Mouse (Mus musculus) limb, embryonic 10.5 days (tissue): ENCODE measurements at regions not wholly inside any gene's neighbourhood (a gene's known extent, or its start where the extent isn't known, plus 50 kb on each side); places are given as distances from the start of the nearest gene placed in this dataset.
"Not testable (repeated sequence)": the region's sequence is repeated elsewhere in the genome, so short reads cannot be mapped to it uniquely, and the experiment has no call there.

Experiments used
- DNase-seq: peaks from one replicate; pipeline ENCODE4 v3.0.0-alpha.2; 2017; ENCODE audit warnings: low spot score
- H3K27ac ChIP-seq: fragments of 300-500 bp; sonication (generic); 2 replicates; pipeline ENCODE4 v1.5.1; 2016; ENCODE audit warnings: mild to moderate bottlenecking
- H3K27me3 ChIP-seq: fragments of 300-500 bp; sonication (generic); 2 replicates; pipeline ENCODE4 v1.6.1; 2016; ENCODE audit warnings: low read depth, mild to moderate bottlenecking; ENCODE audit not compliant: poor library complexity, severe bottlenecking
- H3K36me3 ChIP-seq: fragments of 300-500 bp; sonication (generic); 2 replicates; pipeline ENCODE4 v1.6.1; 2016; ENCODE audit warnings: mild to moderate bottlenecking, moderate library complexity
- H3K4me1 ChIP-seq: fragments of 300-500 bp; sonication (generic); 2 replicates; pipeline ENCODE4 v1.6.1; 2016
- H3K4me3 ChIP-seq: fragments of 300-500 bp; sonication (generic); 2 replicates; pipeline ENCODE4 v1.5.1; 2016; ENCODE audit warnings: mild to moderate bottlenecking, moderate library complexity
- H3K9me3 ChIP-seq: fragments of 300-500 bp; sonication (generic); replicated peaks from 2 replicates; pipeline ENCODE4 v1.6.1; 2016; ENCODE audit warnings: mild to moderate bottlenecking
- WGBS: fragments of 180-500 bp; shearing (Covaris S2); methylation state at CpG from one replicate; pipeline ENCODE4 v1.1.7; 2016; 5-methylcytosine and 5-hydroxymethylcytosine counted together

DNA sequence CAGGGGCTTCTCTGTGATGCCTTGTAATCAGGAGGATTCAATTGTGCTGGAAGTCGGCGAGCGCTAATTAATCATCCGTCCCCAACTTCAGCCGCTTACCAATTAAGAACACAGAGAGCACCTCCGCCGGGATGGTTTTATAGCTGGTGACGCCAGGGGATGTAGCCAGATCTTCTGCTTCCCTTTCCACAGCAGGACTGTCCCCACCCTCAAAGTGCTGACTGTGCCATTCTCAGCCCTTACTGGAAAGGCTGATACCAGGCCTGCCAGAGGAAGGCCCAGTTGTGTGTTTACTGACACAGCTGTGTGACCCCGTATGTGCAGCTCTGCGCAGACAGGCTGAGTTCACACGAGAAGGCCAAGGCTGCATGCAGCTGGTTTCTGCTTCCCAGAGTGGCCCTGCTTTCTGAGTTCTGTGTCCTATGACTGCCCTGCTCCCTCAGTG, 59.9 kb upstream of the Bend4 start:
- no peak overlapping the region for H3K27ac ChIP-seq
- H3K4me1 ChIP-seq: peaks cover 9% of the 10 kb centered on the region
- 34% methylated on average over 11 of the region's 11 CpGs for WGBS
- H3K27me3 ChIP-seq: no peaks in the 10 kb centered on the region
- peak; percentile 35 for DNase-seq
- no peaks in the 10 kb centered on the region for H3K9me3 ChIP-seq
- no peak overlapping the region for H3K4me3 ChIP-seq
- no peaks in the 10 kb centered on the region for H3K36me3 ChIP-seq

DNA sequence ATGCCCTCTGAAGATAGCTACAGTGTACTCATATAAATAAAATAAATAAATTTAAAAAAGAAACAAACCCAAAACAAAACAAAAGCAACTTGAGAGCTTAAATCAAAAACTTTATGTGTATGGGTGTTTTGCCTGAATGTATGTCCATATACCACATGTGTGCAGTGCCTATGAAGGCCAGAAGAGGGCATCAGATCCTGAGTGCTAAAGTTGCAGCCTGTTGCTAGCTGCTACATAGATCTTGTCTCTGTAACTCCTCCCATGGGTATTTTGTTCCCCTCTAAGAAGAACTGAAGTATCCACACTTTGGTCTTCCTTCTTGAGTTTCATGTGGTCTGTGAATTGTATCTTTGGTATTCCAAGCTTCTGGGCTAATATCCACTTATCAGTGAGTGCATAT, 62.6 kb upstream of the Bend4 start:
- H3K27me3 ChIP-seq, H3K36me3 ChIP-seq, DNase-seq, H3K27ac ChIP-seq, H3K4me3 ChIP-seq, H3K9me3 ChIP-seq: not testable (repeated sequence)
- H3K4me1 ChIP-seq: peaks cover 11% of the 10 kb centered on the region

DNA sequence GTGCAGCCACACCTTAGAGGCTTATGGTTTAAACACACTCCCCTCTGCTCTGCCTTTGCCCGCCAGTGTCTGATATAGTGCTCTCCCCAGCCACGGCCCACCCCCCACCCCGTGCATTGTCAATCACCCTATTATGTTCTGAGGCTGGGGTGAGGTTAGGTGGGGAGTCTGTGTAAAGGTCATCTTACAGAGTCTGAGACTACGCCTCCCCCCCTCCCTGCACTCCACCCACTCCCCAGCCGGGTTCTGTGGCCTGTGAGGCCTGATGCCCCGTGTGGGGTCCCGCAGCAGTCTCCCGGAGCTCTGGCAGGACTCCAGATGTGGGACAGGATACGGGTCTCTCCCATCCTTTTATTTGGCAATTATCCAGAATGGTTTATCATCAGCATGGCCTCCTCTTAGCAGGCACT, 64.8 kb upstream of the Bend4 start:
- 54% methylated on average over 9 of the region's 9 CpGs for WGBS
- H3K9me3 ChIP-seq: no peaks in the 10 kb centered on the region
- no peak overlapping the region for H3K4me3 ChIP-seq
- H3K27ac ChIP-seq: no peak overlapping the region
- DNase-seq: no peak
- H3K36me3 ChIP-seq: no peaks in the 10 kb centered on the region
- no peaks in the 10 kb centered on the region for H3K27me3 ChIP-seq
- peaks cover 9% of the 10 kb centered on the region for H3K4me1 ChIP-seq

DNA sequence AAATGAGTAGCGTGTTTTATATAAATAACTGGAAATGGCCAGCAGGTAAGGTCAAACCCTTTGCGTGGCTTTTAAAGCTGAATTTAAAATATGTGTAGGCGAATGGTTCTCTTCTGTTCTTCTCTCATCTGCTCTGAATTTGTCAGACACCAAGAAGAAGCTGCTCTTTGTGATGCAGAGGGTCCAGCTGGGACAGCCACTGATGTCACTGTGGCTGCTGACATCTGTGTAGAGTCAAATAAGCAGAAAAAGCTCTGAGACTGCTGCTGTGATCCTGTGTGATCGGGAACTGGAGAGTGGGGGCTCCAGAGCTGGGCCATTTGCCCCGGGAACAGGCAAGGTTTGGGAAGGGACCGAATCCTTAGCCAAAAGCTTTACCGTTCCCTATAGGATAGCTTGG, 68.6 kb upstream of the Bend4 start:
- Histone ChIP-seq H3K27me3 (no peaks in the 10 kb centered on the region), H3K4me1 (peaks cover 5% of the 10 kb centered on the region), H3K27ac (no peak overlapping the region), H3K4me3 (no peak overlapping the region), H3K9me3 (no peaks in the 10 kb centered on the region), H3K36me3 (no peaks in the 10 kb centered on the region)
- DNase-seq: no peak
- 89% methylated on average over 7 of the region's 7 CpGs for WGBS

DNA sequence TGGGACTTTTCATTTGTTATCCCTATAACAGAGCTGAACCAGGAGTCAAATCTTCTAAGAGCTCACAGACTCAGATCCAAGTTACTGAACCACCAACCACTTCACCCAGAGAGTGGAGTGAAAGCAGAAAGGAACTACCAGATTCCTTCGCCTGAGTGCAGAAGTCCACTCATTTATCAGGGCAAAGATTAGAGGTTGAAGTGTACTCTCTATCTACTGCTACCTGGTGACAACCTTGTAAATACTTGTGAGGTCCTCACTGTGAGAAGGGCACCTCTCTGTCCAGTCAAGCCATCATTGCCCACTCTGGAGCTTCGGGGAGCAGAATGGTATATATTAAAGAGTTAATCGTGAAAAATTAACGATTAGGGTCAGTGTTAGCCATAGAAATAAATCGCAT, 87.4 kb upstream of the Shisa3 start:
- H3K9me3 ChIP-seq: no peaks in the 10 kb centered on the region
- H3K4me1 ChIP-seq: no peaks in the 10 kb centered on the region
- H3K4me3 ChIP-seq: no peak overlapping the region
- no peak for DNase-seq
- H3K27me3 ChIP-seq: no peaks in the 10 kb centered on the region
- WGBS: 96% methylated on average over 5 of the region's 5 CpGs
- no peak overlapping the region for H3K27ac ChIP-seq
- no peaks in the 10 kb centered on the region for H3K36me3 ChIP-seq

DNA sequence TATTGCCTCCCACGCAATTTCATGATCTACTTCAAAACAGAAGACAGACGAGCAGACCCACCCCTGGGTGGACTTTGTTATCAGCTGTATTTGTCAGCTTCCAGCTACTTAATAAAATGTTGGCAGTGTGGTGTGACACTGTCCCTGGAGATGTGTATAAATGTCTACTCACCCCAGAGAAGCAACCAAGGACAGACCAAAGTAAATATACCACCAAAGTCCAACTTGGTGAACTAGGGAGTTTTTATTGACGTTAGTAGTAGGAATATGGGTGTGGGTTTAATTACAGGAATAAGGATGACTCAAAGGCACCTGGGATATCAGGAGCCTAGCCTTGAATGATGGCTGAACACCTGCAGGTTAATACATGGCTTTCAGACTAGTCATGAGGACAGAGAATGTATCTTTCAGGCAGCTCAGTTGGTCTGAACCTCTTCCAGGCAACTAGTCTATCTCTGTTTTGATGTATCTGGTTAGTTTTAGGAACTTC, 86.2 kb upstream of the Shisa3 start:
- no peaks in the 10 kb centered on the region for H3K36me3 ChIP-seq
- H3K9me3 ChIP-seq: no peaks in the 10 kb centered on the region
- no peaks in the 10 kb centered on the region for H3K27me3 ChIP-seq
- H3K27ac ChIP-seq: no peak overlapping the region
- no peak for DNase-seq
- 80% methylated on average over 3 of the region's 3 CpGs for WGBS
- H3K4me1 ChIP-seq: no peaks in the 10 kb centered on the region
- H3K4me3 ChIP-seq: no peak overlapping the region

DNA sequence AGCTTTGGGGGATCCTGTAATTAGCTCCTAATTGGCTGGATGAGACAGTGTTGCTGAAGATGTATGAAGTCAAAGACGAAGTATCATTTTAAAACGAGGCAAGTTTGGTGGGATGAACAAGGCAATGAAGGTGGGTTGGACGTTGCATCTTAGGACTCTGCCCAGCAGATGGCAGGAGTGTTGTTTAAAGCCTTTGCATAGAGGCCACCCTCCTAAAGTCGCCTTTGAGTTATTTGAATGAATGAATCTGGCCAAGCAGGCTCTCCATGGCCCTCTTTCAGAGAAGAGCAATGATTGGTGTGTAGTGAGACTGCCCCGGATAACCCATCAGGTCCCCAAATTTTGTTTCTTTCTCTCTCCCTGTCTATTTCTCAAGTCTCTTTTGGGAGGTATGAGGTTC, 77.5 kb upstream of the Shisa3 start:
- peaks cover 15% of the 10 kb centered on the region for H3K4me1 ChIP-seq
- no peak overlapping the region for H3K4me3 ChIP-seq
- H3K36me3 ChIP-seq: no peaks in the 10 kb centered on the region
- H3K27me3 ChIP-seq: no peaks in the 10 kb centered on the region
- WGBS: 63% methylated on average over 5 of the region's 5 CpGs
- no peaks in the 10 kb centered on the region for H3K9me3 ChIP-seq
- no peak overlapping the region for H3K27ac ChIP-seq
- DNase-seq: no peak

DNA sequence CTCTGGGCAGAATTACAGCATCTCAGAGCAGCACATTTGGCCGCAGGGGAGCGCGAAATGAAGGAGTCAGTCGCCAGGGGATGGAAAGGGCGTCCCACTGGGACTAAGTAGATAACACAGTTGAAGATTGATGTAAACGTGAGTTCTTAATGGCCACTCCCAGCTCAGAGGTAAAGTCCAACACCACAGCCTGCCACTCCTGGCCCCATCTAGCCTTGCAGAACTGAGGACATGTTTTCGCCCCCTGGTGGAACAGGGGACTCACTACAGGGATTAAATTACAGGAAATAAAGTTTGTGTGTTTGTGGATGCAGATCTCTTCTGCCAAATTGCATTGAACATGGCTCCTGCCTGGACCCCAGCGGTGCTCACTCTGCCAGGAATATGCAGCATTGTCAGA, 76.7 kb upstream of the Shisa3 start:
- Histone ChIP-seq H3K36me3 (no peaks in the 10 kb centered on the region), H3K27ac (no peak overlapping the region), H3K9me3 (no peaks in the 10 kb centered on the region), H3K4me3 (no peak overlapping the region), H3K4me1 (peaks cover 15% of the 10 kb centered on the region), H3K27me3 (no peaks in the 10 kb centered on the region)
- 35% methylated on average over 8 of the region's 8 CpGs for WGBS
- DNase-seq: peak; percentile 52

DNA sequence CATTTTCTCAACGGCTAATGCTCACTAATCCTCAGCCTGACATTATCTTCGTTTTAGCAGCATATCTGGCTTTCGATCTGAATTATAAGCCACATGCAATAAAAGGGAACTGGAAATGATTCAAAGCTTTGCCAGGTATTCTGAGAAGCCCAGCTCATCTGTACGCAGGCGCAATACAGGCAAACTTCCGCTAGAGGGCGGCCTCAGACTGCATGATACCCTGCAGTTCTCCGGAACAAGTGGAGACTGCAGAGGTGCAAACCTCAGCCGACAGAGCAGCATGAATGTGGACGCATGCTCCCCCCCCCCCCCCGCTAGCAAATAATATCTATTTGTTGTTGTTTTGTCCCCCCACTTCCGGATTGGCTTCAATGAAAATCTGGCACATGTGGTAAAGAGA, 75.3 kb upstream of the Shisa3 start:
- peaks cover 15% of the 10 kb centered on the region for H3K4me1 ChIP-seq
- WGBS: 4% methylated on average over 12 of the region's 12 CpGs
- DNase-seq: peak; percentile 93
- no peaks in the 10 kb centered on the region for H3K36me3 ChIP-seq
- H3K9me3 ChIP-seq: no peaks in the 10 kb centered on the region
- H3K4me3 ChIP-seq: peak overlapping the region; percentile 18; the same call in 1 of the 2 replicates
- H3K27ac ChIP-seq: 0 out of 2 replicates have a peak overlapping the region, but pooled peaks have one; percentile 56
- peaks cover 5% of the 10 kb centered on the region; the same call in 1 of the 2 replicates for H3K27me3 ChIP-seq

DNA sequence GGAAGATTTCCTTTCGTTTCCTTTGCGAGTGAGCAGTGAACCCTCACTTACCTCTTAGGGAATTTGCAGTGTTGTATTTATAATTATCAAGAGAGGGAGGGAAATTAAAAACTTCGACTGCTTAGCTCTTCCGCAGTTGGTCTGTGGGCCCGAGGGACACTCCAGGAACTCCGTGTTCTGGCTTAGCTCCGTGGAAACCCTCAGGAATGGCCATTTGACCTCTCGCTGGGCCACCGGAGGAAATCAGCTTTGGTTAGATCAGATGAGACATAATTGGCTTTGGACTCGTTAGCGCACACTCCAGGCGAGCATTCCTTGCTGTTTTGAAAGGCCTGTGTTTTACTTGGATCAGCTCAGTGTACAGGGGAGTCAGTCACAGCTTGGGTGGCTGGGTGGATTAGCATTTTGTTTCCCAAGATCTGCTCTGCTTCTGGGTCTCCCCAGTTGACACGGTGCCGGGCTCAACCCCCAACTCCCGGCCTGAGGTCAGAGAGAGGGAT, 74.9 kb upstream of the Shisa3 start:
- 39% methylated on average over 15 of the region's 15 CpGs for WGBS
- H3K27me3 ChIP-seq: peaks cover 5% of the 10 kb centered on the region; the same call in 1 of the 2 replicates
- DNase-seq: no peak
- peak overlapping the region; percentile 18; the same call in 1 of the 2 replicates for H3K4me3 ChIP-seq
- no peaks in the 10 kb centered on the region for H3K36me3 ChIP-seq
- H3K27ac ChIP-seq: peak overlapping the region; percentile 56
- H3K9me3 ChIP-seq: no peaks in the 10 kb centered on the region
- peaks cover 15% of the 10 kb centered on the region for H3K4me1 ChIP-seq

DNA sequence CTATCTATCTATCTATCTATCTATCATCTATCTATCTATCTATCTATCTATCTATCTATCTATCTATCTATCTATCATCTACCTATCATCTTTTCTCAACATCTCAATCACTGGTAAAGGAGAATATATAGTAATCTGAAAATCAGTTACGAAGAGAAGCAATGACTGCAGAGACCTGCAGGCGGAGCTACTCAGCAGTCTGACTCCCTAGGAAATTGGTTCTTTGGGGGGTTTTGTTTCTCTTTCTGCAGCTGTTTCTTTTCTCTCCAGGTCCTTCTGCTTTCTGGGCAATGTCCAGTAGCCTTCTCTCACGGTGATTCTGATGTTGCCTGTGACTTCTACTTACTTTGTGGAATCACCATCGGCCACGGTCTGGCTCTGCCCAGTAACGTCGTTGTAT, 73.6 kb upstream of the Shisa3 start:
- H3K4me1 ChIP-seq: peaks cover 15% of the 10 kb centered on the region
- no peak overlapping the region for H3K27ac ChIP-seq
- no peak overlapping the region for H3K4me3 ChIP-seq
- WGBS: 86% methylated on average over 7 of the region's 7 CpGs
- no peaks in the 10 kb centered on the region for H3K9me3 ChIP-seq
- no peaks in the 10 kb centered on the region for H3K36me3 ChIP-seq
- peaks cover 5% of the 10 kb centered on the region; the same call in 1 of the 2 replicates for H3K27me3 ChIP-seq
- no peak for DNase-seq

DNA sequence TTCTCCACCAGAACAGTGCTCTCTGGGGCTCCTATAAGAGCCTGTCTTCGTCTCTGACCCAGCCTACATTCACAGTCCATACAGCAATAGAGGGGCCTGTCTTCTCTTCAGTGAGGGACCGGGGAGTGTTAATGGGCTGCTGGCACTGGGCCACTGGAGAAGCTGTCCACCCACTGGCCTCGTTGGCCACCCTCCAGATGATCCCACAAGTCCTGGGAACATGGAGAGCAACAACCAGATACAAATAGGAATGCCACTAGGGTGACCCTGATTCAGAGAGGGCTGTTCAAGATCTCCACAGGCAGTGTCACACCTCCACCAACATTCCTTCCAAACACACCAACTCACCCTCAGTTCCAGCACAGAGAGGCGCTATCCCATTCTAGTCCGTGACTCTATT, 69.7 kb upstream of the Shisa3 start:
- 89% methylated on average over 5 of the region's 5 CpGs for WGBS

DNA sequence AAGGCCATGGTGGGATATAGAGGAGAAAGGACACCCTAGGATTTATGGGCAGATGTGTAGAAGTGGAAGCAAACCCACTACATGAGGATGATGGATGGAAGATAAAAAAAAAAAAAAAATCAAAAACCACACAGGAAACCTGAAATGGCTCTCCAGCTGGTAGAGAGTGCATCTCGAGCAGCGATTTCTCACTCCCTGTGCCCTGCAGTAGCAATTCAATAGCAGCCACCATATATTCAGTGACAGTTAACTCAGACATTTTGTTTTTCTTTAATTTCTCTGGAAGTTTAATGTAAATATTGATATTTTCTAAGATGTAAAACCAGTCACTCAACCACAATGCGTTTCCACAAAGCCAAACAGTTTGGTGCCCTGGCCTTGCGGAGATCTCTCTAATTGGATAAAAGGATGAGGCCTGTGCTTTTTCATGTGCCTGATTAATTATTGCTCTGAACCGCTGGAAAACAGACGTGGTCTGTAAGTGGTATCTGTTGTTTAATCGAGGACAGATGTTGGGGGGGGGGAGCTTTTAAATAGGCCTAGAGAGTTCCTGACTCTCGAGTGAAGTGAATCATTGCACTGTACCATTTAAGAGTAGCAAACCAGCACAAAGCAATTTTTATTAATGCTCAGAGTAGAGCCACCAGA, 68.0 kb upstream of the Shisa3 start:
- H3K36me3 ChIP-seq: no peaks in the 10 kb centered on the region
- H3K9me3 ChIP-seq: no peaks in the 10 kb centered on the region
- H3K27me3 ChIP-seq: peaks cover 5% of the 10 kb centered on the region; the same call in 1 of the 2 replicates
- 22% methylated on average over 8 of the region's 8 CpGs for WGBS
- H3K4me3 ChIP-seq: no peak overlapping the region
- no peak overlapping the region for H3K27ac ChIP-seq
- DNase-seq: peak; percentile 35
- peaks cover 32% of the 10 kb centered on the region for H3K4me1 ChIP-seq

More for the DNA sequence above, 69.7 kb upstream of the Shisa3 start:
- H3K4me3 ChIP-seq: no peak overlapping the region
- peaks cover 5% of the 10 kb centered on the region; the same call in 1 of the 2 replicates for H3K27me3 ChIP-seq
- no peaks in the 10 kb centered on the region for H3K9me3 ChIP-seq
- H3K27ac ChIP-seq: no peak overlapping the region
- H3K36me3 ChIP-seq: no peaks in the 10 kb centered on the region
- H3K4me1 ChIP-seq: peaks cover 19% of the 10 kb centered on the region
- no peak for DNase-seq
